12 mouse cellular contexts compared by ENCODE assay signal in the genomic region with DNA sequence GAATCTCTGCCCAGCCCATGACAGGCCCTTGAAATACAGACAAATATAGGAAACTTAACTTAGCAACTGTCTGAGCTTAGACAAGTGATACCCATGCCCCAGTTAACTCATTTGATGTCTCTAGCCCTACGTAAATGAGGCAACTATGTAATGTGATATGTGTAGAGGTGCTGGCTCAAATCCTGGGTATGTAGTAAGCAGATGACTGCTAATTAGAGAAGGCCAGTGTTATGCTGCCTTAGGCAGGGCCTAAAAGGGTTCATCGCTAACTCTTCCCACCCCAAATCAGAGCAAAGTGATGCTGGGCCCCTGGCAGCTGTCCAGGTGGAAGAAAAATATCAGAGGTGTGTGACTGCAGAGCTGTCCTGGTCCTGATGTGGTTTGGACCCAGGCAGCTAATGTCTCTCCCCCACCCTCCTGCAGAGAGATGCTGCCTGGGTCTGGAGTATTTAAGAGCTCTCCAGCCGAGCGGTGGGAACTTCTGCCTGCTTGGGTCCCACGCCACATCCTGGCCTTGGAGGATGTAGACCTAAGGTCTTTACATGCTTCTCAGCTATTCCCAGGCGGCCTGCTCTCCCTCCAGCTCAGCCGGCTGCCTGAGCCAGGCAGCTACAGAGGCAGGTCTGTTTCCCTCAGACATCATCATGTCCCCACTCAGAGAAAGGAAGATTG. TPM values are rescaled to one million over a fixed set of nuclear protein-coding genes. Genes with fewer than 3 reads are reported as not detected.
A peak's percentile ranks its signal among the peaks of the same experiment; 100 is the strongest.
DNase-seq lines count a peak whose midpoint lies in the region; ATAC-seq and TF ChIP-seq lines count a peak whose summit lies in the region.
"Had no signal": no experiment of that assay in that cellular context is flagged by ENCODE, and none has a peak within 500 bp of the region (broad histone marks: within the 10 kb centered on the region; RNA-seq: fewer than 3 reads in every experiment).

No protein-coding gene starts in this region.

- ATAC-seq in heart, postnatal 0 days (ENCODE audit: insufficient read depth, low read depth): peak; percentile 18; the same call in 1 of the 2 replicates
- ATAC-seq in heart, embryonic 11.5 days (replicated peaks; ENCODE audit: insufficient number of reproducible peaks, low FRiP score, low TSS enrichment): no peak
- ATAC-seq in midbrain, embryonic 15.5 days (replicated peaks): no peak
- ATAC-seq: liver, postnatal 0 days had no signal

- TF ChIP-seq EP300 in heart, postnatal 0 days (IDR thresholded peaks at IDR 0.05; ENCODE audit: low read depth): no peak

- TF ChIP-seq CTCF in cerebellum, adult 2 months (IDR thresholded peaks at IDR 0.05; ENCODE audit: borderline replicate concordance, insufficient read depth, low read depth, low read length): no peak
- TF ChIP-seq CTCF in heart, postnatal 0 days (IDR thresholded peaks at IDR 0.05; ENCODE audit: low read depth): no peak

- no peaks in the 10 kb centered on the region for H3K27me3 ChIP-seq in cerebellum, adult 2 months (ENCODE audit: control insufficient read depth, insufficient read depth, low read length)
- H3K27me3 ChIP-seq in heart, postnatal 0 days (ENCODE audit: control insufficient read depth, insufficient read depth, low read length): no peaks in the 10 kb centered on the region
- H3K27me3 ChIP-seq in heart, embryonic 11.5 days (ENCODE audit: control insufficient read depth, insufficient read depth, low read length): no peaks in the 10 kb centered on the region
- no peaks in the 10 kb centered on the region for H3K27me3 ChIP-seq in midbrain, embryonic 15.5 days (replicated peaks)
- H3K27me3 ChIP-seq in midbrain, embryonic 10.5 days (ENCODE audit: low read depth, poor library complexity, severe bottlenecking): no peaks in the 10 kb centered on the region
- H3K27me3 ChIP-seq: megakaryocyte, embryonic 14.5 days had no signal

- no peak overlapping the region for H3K4me3 ChIP-seq in cerebellum, adult 2 months (replicated peaks; ENCODE audit: insufficient read depth, low read depth, low read length)
- H3K4me3 ChIP-seq in heart, postnatal 0 days (ENCODE audit: low read depth, low read length): no peak overlapping the region
- no peak overlapping the region for H3K4me3 ChIP-seq in heart, embryonic 11.5 days (ENCODE audit: low read depth, low read length)
- no peak overlapping the region for H3K4me3 ChIP-seq in midbrain, embryonic 15.5 days
- H3K4me3 ChIP-seq in midbrain, embryonic 10.5 days: no peak overlapping the region
- H3K4me3 ChIP-seq: megakaryocyte, embryonic 14.5 days had no signal

- 0 out of 2 replicates have a peak overlapping the region, but pooled peaks have one; percentile 34 for H3K27ac ChIP-seq in cerebellum, adult 2 months (ENCODE audit: insufficient read depth, low read length)
- peak overlapping the region; percentile 16; the same call in 1 of the 2 replicates for H3K27ac ChIP-seq in heart, postnatal 0 days (ENCODE audit: low read depth)
- no peak overlapping the region for H3K27ac ChIP-seq in heart, embryonic 11.5 days (ENCODE audit: low read depth, low read length)
- 0 out of 2 replicates have a peak overlapping the region, but pooled peaks have one; percentile 12 for H3K27ac ChIP-seq in midbrain, embryonic 15.5 days
- H3K27ac ChIP-seq in midbrain, embryonic 10.5 days (replicated peaks): no peak overlapping the region

- H3K4me2 ChIP-seq in heart, postnatal 0 days (ENCODE audit: low read depth, low read length): no peak overlapping the region
- H3K4me2 ChIP-seq in heart, embryonic 11.5 days: no peak overlapping the region
- no peak overlapping the region for H3K4me2 ChIP-seq in midbrain, embryonic 15.5 days

- H3K9ac ChIP-seq in heart, postnatal 0 days (replicated peaks; ENCODE audit: low read depth, low read length): no peak overlapping the region
- no peak overlapping the region for H3K9ac ChIP-seq in heart, embryonic 11.5 days (ENCODE audit: low read depth, low read length)
- no peak overlapping the region for H3K9ac ChIP-seq in midbrain, embryonic 15.5 days
- H3K9ac ChIP-seq: liver, postnatal 0 days had no signal

- H3K36me3 ChIP-seq in heart, postnatal 0 days (replicated peaks; ENCODE audit: control insufficient read depth, insufficient read depth, low read length): no peaks in the 10 kb centered on the region
- H3K36me3 ChIP-seq in heart, embryonic 11.5 days (ENCODE audit: control insufficient read depth, insufficient read depth, low read length): no peaks in the 10 kb centered on the region
- no peaks in the 10 kb centered on the region for H3K36me3 ChIP-seq in midbrain, embryonic 15.5 days (replicated peaks)
- no peaks in the 10 kb centered on the region for H3K36me3 ChIP-seq in midbrain, embryonic 10.5 days

- DNase-seq in cerebellum, adult 2 months: no peak
- DNase-seq in cerebellum, adult 11-12 months: no peak
- no peak for DNase-seq in heart, postnatal 0 days (ENCODE audit: low spot score)
- no peak for DNase-seq in midbrain, embryonic 10.5 days (ENCODE audit: low spot score)
- DNase-seq in skeletal muscle tissue, adult 2 months (ENCODE audit: low read depth, low spot score): peak; percentile 70
- DNase-seq in right cerebral cortex, postnatal 14 days: no peak
- DNase-seq: cerebellum, adult 9-11 months; liver, postnatal 0 days; right cerebral cortex, adult 18-20 months had no signal

- WGBS in cerebellum, adult 2 months: 82% methylated on average over 7 of the region's 7 CpGs
- WGBS in heart, postnatal 0 days: 64% methylated on average over 7 of the region's 7 CpGs
- WGBS in heart, embryonic 11.5 days (ENCODE audit: insufficient replicate concordance): 70% methylated on average over 7 of the region's 7 CpGs
- WGBS in midbrain, embryonic 15.5 days: 67% methylated on average over 7 of the region's 7 CpGs
- 84% methylated on average over 7 of the region's 7 CpGs for WGBS in midbrain, embryonic 10.5 days

- peaks cover 33% of the 10 kb centered on the region for H3K4me1 ChIP-seq in cerebellum, adult 2 months (ENCODE audit: control insufficient read depth, insufficient read depth, low read length)
- H3K4me1 ChIP-seq in heart, postnatal 0 days (ENCODE audit: control insufficient read depth, insufficient read depth): peaks cover 25% of the 10 kb centered on the region
- H3K4me1 ChIP-seq in heart, embryonic 11.5 days (ENCODE audit: control insufficient read depth, insufficient read depth, low read length): no peaks in the 10 kb centered on the region; the same call in 1 of the 2 replicates
- peaks cover 3% of the 10 kb centered on the region; the same call in 1 of the 2 replicates for H3K4me1 ChIP-seq in midbrain, embryonic 15.5 days
- 0 out of 2 replicates have a peak, but pooled peaks cover 4% of the 10 kb centered on the region for H3K4me1 ChIP-seq in midbrain, embryonic 10.5 days
- H3K4me1 ChIP-seq: megakaryocyte, embryonic 14.5 days had no signal

- H3K9me3 ChIP-seq in heart, postnatal 0 days (replicated peaks; ENCODE audit: control insufficient read depth, low read length): no peaks in the 10 kb centered on the region
- H3K9me3 ChIP-seq in heart, embryonic 11.5 days (replicated peaks; ENCODE audit: control insufficient read depth, low read length): no peaks in the 10 kb centered on the region
- H3K9me3 ChIP-seq in midbrain, embryonic 15.5 days: no peaks in the 10 kb centered on the region
- H3K9me3 ChIP-seq in midbrain, embryonic 10.5 days (replicated peaks): no peaks in the 10 kb centered on the region

- TF ChIP-seq POLR2A in cerebellum, adult 2 months (IDR thresholded peaks at IDR 0.05; ENCODE audit: borderline replicate concordance, insufficient read depth, low read length): no peak

RNA-seq across cellular contexts. Expression of a gene that starts 44.4 kb away (rescaled TPM):
- polyA plus RNA-seq in cerebellum, adult 2 months (2012; rRNA removed): 54.4 TPM in 2 replicates
- 10.5 and 14.5 TPM in 2 replicates for total RNA-seq in heart, postnatal 0 days (2014; rRNA removed; ENCODE audit: low replicate concordance)
- 1.6 and 2.4 TPM in 2 replicates for polyA plus RNA-seq in heart, postnatal 0 days (2015; fragmentation: Nextera tagmentation; extraction: Ambion mirVana)
- polyA plus RNA-seq in heart, embryonic 11.5 days (2014; fragmentation: Nextera tagmentation; extraction: Ambion mirVana): 4.5 and 5.7 TPM in 2 replicates
- 2.0 and 2.1 TPM in 2 replicates for polyA plus RNA-seq in midbrain, embryonic 15.5 days (2015; fragmentation: Nextera tagmentation; extraction: Ambion mirVana)
- polyA plus RNA-seq in midbrain, embryonic 10.5 days (2016; fragmentation: Nextera tagmentation; extraction: Ambion mirVana): 0.94 and 1.2 TPM in 2 replicates

Comparison
In these comparisons a context has a peak if more than half of its experiments do, and no peak if none do; other contexts are left out.
1. H3K27ac ChIP-seq: peak in cerebellum, adult 2 months (single experiment), heart, postnatal 0 days (single experiment) and midbrain, embryonic 15.5 days (single experiment); none in heart, embryonic 11.5 days (single experiment) and midbrain, embryonic 10.5 days (single experiment).